Mouse (Mus musculus) NIH3T3 (cell line): Measurements from ENCODE around the gene Gpr15.

Source experiments
- DNase-seq: peaks from one replicate; pipeline ENCODE4 v3.0.0-alpha.2; 2012; ENCODE audit warnings: low read depth

Gpr15 gene

GRCm38 (mm10) chr16:58702329-58702932 is 16.4 kb downstream of the Gpr15 start:
- no peak for DNase-seq

GRCm38 (mm10) chr16:58701779-58702178 is 17.1 kb downstream of the Gpr15 start:
- DNase-seq: peak; percentile 19

DNA sequence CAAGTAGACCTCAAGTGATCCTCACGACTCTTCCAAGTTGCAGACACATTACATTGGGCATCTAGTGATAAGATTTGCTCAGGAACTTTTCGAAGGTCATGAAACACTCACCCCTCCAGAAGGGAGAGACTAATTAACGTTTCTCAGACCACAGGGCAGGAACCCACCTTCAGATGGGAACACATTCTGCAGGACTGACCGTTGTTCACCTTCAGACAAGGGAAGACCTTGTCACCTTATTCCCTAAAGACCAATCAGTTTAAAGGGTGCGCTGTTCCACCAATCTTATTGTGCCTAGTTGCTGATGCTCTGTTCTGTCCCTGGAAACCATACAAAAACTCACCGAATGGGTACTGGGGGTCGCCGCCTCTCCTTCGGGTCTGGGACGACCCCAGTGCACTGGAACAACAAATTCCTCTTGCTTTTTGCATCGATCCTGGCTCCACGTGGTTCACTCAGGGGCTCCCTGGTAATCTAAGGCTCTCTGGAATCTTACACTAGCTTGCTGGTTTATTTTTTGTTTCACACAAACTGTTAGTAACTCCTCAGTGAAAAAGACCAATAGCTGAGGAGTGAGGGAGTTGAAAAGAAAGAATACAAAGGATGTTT is 17.9 kb downstream of the Gpr15 start:
- no peak for DNase-seq

DNA sequence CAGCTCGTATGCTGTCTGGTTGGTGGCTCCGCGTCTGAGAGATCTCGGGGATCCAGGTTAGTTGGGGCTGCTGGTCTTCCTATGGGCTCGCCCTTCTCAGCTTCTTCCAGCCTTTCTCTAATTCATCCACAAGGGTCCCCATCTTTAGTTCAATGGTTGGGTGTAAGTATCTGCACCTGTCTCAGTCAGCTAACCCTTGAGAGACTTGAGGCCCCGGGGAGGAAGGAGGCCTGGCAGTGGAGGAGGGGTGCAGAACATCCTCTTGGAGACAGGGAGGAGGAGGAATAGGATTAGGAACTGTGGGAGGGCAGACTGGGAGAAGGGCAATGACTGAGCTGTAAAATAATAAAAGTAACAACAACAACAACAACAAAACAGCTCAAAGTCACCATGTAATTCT is 18.7 kb downstream of the Gpr15 start:
- DNase-seq: no peak

- DNase-seq: no peak
Measured at GRCm38 (mm10) chr16:58697261-58697660, 21.6 kb downstream of the Gpr15 start.

GRCm38 (mm10) chr16:58696796-58697195 is 22.1 kb downstream of the Gpr15 start:
- no peak for DNase-seq

- DNase-seq: no peak
Measured at GRCm38 (mm10) chr16:58694091-58694490, 24.8 kb downstream of the Gpr15 start.

GRCm38 (mm10) chr16:58690322-58690732 is 28.5 kb downstream of the Gpr15 start:
- no peak for DNase-seq

GRCm38 (mm10) chr16:58689555-58690169 is 29.2 kb downstream of the Gpr15 start:
- no peak for DNase-seq

GRCm38 (mm10) chr16:58688534-58688933 is 30.3 kb downstream of the Gpr15 start:
- DNase-seq: no peak

DNA sequence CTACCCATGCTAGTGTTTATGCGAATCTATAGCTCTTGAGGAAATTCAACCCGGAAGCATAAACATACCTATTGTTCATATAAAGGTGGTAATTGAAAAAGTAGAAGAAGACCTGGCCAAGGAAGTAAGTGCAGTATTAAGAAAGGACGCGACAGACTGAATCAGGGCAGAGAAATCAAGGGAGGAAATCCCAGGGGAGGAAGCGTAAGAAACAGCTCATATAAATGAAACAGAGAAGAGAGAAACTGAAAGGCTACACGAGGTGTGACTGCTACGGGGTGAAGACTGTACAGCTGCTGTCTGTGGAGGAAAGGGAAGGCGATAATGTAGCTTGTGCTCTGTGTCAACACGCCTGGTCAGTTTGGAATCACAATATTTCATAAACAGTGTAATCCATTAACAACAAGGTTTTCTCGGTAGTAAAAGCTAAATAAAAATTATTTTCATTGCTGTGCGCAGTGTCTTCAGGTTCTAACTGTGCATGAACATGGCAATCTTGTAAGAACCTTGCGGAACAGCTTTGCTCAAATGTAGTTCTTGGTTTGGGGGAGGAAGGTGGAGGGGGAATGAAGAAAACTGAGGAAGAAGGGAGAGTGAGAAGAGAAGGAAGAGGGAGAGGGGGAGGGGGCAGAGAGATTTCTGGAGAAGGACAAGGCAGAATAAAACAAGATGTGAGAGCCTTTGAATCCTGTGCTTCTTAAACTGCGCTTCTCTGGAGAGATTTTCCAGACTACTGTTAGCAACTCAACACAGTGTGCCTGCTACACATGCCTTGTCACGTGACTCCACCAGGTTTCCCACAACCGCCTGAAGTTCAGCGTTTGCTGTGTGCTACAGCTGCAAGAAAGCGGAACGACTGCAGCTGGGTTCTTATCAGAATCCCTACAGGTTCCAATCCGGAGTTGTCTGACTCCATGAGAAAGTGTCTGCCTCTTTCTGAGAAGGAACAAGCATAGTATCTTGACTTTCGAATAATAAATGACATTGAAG is 33.0 kb downstream of the Gpr15 start:
- no peak for DNase-seq

DNA sequence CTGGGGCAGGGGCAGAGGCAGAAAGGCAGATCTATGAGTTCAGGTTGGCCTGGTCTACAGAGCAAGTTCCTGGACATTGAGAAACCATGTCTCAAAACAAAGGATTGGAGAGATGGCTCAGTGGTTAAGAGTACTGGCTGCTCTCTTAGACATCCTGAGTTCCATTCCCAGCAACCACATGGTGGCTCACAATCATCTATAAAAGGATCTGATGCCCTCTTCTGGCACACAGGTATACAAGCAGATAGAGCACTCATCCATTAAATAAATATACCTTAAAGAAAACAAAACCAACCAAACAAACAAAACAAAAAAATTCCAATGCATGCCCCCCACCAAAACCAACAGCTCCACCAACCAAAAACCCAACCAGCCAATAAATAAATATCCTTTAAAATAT is 34.3 kb downstream of the Gpr15 start:
- no peak for DNase-seq

DNA sequence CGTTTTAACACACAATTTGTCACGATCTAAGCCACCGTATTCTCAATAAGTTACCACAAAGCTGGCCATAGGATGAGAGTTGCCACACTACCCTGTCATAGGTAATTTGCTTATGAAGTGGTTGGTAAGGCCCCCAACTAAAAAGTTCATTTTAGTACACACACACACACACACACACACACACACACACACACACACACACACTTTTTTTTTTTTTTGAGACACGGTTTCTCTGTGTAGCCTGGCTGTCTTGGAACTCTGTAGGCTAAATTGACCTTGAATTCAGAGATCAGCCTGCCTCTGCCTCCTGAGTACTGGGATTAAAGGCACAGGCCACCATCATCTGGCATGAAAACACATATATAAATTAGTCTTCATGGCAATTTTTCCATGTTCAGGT is 35.0 kb downstream of the Gpr15 start:
- no peak for DNase-seq

DNA sequence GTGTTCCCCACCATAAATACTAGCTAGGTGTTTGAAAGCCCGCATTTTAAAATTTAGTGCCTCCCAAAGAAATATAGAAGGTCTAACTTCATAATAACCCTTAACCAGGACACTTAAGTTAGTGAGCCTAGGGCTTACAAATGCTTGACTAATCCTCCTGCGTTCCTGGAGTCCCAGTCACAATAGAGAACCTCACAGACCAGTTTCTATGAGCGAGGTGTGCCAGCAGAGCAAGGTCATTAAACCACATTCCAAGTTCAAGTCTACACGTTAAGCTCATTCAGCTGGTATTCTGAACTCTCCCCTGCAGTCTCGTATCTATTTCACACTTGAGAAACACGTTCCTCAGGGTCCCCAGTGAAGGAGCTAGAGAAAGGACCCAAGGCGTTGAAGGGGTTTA is 36.0 kb downstream of the Gpr15 start:
- DNase-seq: no peak

- DNase-seq: no peak
Measured at GRCm38 (mm10) chr16:58682046-58682445, 36.8 kb downstream of the Gpr15 start.

GRCm38 (mm10) chr16:58678660-58679059 is 40.2 kb downstream of the Gpr15 start:
- DNase-seq: no peak

DNA sequence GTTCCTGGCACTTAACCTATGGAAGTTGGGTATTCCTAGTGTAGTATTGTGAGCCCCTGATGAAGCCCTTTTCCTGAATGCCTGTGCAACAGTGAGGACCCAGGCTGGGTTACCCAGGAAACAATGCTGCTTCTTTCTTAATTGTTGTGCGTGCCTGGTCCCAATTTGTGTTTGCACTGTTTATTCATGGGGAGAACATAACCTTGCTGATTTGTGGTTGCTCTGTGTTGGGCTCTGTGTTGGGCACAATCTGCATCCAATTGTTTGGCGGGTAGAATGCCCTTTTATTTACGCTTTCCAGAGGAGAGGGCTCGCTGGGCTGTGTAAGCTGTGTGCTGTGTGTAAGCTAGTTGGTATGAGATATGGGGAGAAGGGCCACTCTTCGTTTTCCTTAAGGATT is 41.4 kb downstream of the Gpr15 start:
- no peak for DNase-seq

DNA sequence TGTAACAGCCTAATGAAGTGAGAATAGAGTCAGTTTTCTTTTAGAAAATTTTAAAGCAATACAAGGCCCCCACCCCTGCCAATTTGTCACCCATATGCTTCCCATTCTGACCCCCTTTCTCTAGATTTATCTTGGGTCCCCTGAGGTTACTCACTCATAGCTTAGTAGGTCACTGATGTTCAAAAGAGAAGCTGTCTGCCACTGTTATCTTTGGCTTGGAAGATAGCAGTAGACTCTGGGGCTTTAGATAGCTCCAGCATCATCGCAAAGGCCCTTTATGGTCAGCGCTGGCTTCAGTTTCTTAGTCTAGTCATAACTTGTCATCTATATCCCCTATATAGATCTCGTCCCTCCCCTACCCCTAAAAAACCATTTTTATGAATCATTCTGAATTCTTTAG is 42.2 kb downstream of the Gpr15 start:
- DNase-seq: no peak

DNA sequence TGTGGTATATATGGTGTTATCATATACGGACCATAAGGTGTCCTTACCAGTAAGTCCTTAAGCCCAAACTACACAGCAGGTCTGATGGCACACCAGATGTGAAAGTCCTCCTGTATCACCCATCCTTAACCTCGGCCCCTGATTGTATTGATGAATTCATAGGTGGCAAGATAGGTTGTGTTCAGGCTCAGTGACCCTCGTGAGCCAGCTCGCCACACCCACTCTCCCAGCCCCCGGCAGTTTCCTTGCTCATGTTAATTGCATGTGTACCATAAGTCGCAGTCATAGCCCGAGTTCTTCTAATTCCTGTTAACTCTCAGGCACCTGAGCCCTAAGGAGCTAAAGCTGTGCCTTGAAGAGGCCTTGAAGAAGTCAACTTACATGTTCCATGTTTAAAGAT is 42.7 kb downstream of the Gpr15 start:
- no peak for DNase-seq

DNA sequence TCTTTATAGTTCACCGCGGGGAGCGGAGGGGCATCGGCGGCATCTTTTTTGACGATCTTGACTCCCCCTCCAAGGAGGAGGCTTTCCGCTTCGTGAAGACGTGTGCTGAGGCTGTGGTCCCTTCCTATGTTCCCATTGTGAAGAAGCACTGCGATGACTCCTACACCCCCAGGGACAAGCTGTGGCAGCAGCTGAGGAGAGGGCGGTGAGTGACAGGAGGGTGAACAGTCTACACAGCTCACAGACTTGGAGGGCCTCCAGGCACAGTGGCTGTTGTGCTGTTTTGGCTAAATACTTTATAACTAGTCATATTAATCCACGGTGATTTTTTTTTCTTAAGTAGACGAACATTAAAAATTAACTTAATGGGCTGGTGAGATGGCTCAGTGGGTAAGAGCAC is 43.6 kb downstream of the Gpr15 start:
- DNase-seq: no peak

DNA sequence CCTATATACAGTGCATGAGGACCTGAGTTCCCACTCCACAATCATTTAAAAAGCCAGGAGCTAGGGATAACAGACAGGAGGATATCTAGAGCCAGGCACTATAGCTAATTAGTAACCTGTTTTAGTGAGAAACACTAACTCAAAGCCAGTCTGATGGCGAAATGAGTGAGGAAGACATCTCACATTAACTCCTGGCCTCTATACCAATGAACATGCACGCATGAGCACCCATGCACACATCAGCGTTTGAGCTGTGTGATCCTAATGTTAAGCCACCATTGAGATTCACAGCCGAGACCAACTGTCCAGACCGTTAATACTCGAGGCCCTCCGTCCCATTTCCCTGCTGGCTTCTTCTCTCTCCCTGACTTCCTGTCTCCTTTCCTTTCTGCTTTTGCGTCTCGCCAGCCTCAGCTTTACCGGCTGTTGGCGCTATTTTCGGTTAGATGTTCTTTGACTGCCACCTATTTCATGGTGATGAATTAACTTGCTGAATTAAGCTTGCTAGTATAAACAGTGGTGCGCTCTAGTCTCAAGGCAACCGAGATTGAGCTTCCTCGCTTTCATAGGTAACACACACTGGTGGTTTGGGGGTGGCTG is 45.0 kb downstream of the Gpr15 start:
- DNase-seq: no peak

DNA sequence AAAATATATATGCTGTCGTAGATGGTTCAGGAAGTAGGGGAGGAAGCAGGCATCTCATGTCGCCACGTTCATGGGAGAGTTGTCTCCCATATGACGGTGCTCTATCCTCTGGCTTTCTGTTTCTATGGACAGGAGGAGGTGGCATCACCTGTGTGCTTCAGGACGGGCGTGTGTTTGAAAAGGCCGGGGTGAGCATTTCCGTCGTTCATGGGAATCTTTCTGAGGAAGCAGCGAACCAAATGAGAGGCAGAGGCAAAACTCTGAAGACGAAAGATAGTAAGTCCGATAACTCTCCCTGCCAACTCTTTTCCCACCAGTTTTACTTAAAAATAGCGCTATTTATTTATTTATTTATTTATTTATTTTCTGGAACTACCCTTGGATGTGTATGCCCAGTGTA is 46.5 kb downstream of the Gpr15 start:
- DNase-seq: no peak
